Mouse (Mus musculus): ENCODE data around the gene 1700022I11Rik.
"Not testable (repeated sequence)": the region's sequence is repeated elsewhere in the genome, so short reads cannot be mapped to it uniquely, and the experiment has no call there.

1700022I11Rik gene

GRCm38 (mm10) chr4:42951206-42952195 lies 17.9 kb upstream of the 1700022I11Rik start:
- no peak for DNase-seq (ENCODE audit: low read depth, low spot score)

GRCm38 (mm10) chr4:42952563-42952962 lies 16.8 kb upstream of the 1700022I11Rik start:
- no peak for DNase-seq (ENCODE audit: low read depth, low spot score)

GRCm38 (mm10) chr4:42953435-42954094 lies 15.8 kb upstream of the 1700022I11Rik start:
- no peak for DNase-seq (ENCODE audit: low read depth, low spot score)

- no peak for DNase-seq (ENCODE audit: low read depth, low spot score)
Observed at GRCm38 (mm10) chr4:42954297-42954696, 15.1 kb upstream of the 1700022I11Rik start.

GRCm38 (mm10) chr4:42955200-42955599 lies 14.2 kb upstream of the 1700022I11Rik start:
- no peak for DNase-seq (ENCODE audit: low read depth, low spot score)

- no peak for DNase-seq (ENCODE audit: low read depth, low spot score)
Observed at GRCm38 (mm10) chr4:42956581-42956980, 12.8 kb upstream of the 1700022I11Rik start.

- DNase-seq (ENCODE audit: low read depth, low spot score) = no peak
Observed at GRCm38 (mm10) chr4:42957306-42957705, 12.1 kb upstream of the 1700022I11Rik start.

- DNase-seq (ENCODE audit: low read depth, low spot score) = no peak
Observed at GRCm38 (mm10) chr4:42957979-42958378, 11.4 kb upstream of the 1700022I11Rik start.

- no peak for DNase-seq (ENCODE audit: low read depth, low spot score)
Observed at GRCm38 (mm10) chr4:42958942-42959341, 10.5 kb upstream of the 1700022I11Rik start.

GRCm38 (mm10) chr4:42959382-42959781 lies 10.0 kb upstream of the 1700022I11Rik start:
- DNase-seq (ENCODE audit: low read depth, low spot score) = no peak

- peak; percentile 71 for DNase-seq (ENCODE audit: low read depth, low spot score)
Observed at GRCm38 (mm10) chr4:42961592-42961991, 7.8 kb upstream of the 1700022I11Rik start.

GRCm38 (mm10) chr4:42963480-42963879 lies 5.9 kb upstream of the 1700022I11Rik start:
- no peak for DNase-seq (ENCODE audit: low read depth, low spot score)

GRCm38 (mm10) chr4:42965039-42965719 lies 4.2 kb upstream of the 1700022I11Rik start:
- peak; percentile 87 for DNase-seq (ENCODE audit: low read depth, low spot score)

- DNase-seq (ENCODE audit: low read depth, low spot score) = no peak
Observed at GRCm38 (mm10) chr4:42972952-42973351, 3.5 kb downstream of the 1700022I11Rik start.

- no peak for DNase-seq (ENCODE audit: low read depth, low spot score)
Observed at GRCm38 (mm10) chr4:42973868-42974267, 4.5 kb downstream of the 1700022I11Rik start.

GRCm38 (mm10) chr4:42978062-42978461 lies 8.7 kb downstream of the 1700022I11Rik start:
- peak; percentile 39 for DNase-seq (ENCODE audit: low read depth, low spot score)

GRCm38 (mm10) chr4:42980467-42980866 lies 11.1 kb downstream of the 1700022I11Rik start:
- DNase-seq (ENCODE audit: low read depth, low spot score) = not testable (repeated sequence)

GRCm38 (mm10) chr4:42988296-42988695 lies 18.9 kb downstream of the 1700022I11Rik start:
- DNase-seq (ENCODE audit: low read depth, low spot score) = no peak

- no peak for DNase-seq (ENCODE audit: low read depth, low spot score)
Observed at GRCm38 (mm10) chr4:42998022-42998421, 28.6 kb downstream of the 1700022I11Rik start.

GRCm38 (mm10) chr4:42999451-43000140 lies 30.2 kb downstream of the 1700022I11Rik start:
- DNase-seq (ENCODE audit: low read depth, low spot score) = peak; percentile 91

Measured in A20 (cell line).